Mouse (Mus musculus) hindbrain, embryonic 11.5 days (tissue): ENCODE measurements around the gene Rnf114. TPM values are rescaled to one million over a fixed set of nuclear protein-coding genes. Genes with fewer than 3 reads are reported as not detected.
A peak's percentile ranks its signal among the peaks of the same experiment; 100 is the strongest.

Experiments used
- ATAC-seq: fragments of 200-750 bp; cut with Nextera tagmentation; 2 replicates; pipeline ENCODE4 v1.8.0; 2017; ENCODE audit warnings: mild to moderate bottlenecking, moderate TSS enrichment, moderate library complexity; ENCODE audit not compliant: low FRiP score
- DNase-seq: peaks from one replicate; pipeline ENCODE4 v3.0.0-alpha.2; 2015; ENCODE audit warnings: low spot score
- H3K27ac ChIP-seq: fragments of 300-500 bp; sonication (generic); 2 replicates; pipeline ENCODE4 v1.5.1; 2014; ENCODE audit warnings: mild to moderate bottlenecking, low read depth, low read length
- H3K27me3 ChIP-seq: fragments of 300-500 bp; sonication (generic); 2 replicates; pipeline ENCODE4 v1.6.1; 2014; ENCODE audit warnings: mild to moderate bottlenecking, low read length, moderate library complexity, mixed read lengths; ENCODE audit not compliant: control insufficient read depth, insufficient read depth
- H3K36me3 ChIP-seq: fragments of 300-500 bp; sonication (generic); 2 replicates; pipeline ENCODE4 v1.6.1; 2014; ENCODE audit warnings: mild to moderate bottlenecking, low read length, moderate library complexity, mixed read lengths; ENCODE audit not compliant: control insufficient read depth, insufficient read depth
- H3K4me1 ChIP-seq: fragments of 300-500 bp; sonication (generic); replicated peaks from 2 replicates; pipeline ENCODE4 v1.6.1; 2014; ENCODE audit warnings: low read length, mixed read lengths; ENCODE audit not compliant: control insufficient read depth, insufficient read depth
- H3K4me2 ChIP-seq: fragments of 300-500 bp; sonication (generic); replicated peaks from 2 replicates; pipeline ENCODE4 v1.6.1; 2014; ENCODE audit warnings: mild to moderate bottlenecking, low read depth, low read length
- H3K4me3 ChIP-seq: fragments of 300-500 bp; sonication (generic); 2 replicates; pipeline ENCODE4 v1.5.1; 2014; ENCODE audit warnings: low read depth, low read length
- H3K9ac ChIP-seq: fragments of 300-500 bp; sonication (generic); 2 replicates; pipeline ENCODE4 v1.6.1; 2014; ENCODE audit warnings: low read depth, low read length
- H3K9me3 ChIP-seq: fragments of 300-500 bp; sonication (generic); 2 replicates; pipeline ENCODE4 v1.6.1; 2016; ENCODE audit warnings: low read length; ENCODE audit not compliant: control insufficient read depth
- whole genome bisulfite sequencing: fragments of 180-500 bp; shearing (Covaris S2); extraction: QIAGEN DNeasy Blood & Tissue Kit; methylation state at CpG from one replicate; pipeline ENCODE4 v1.1.7; 2014; 5-methylcytosine and 5-hydroxymethylcytosine counted together
- polyA plus RNA-seq: library from polyadenylated mRNA; unstranded; fragments of >200 nt; fragmentation: Nextera tagmentation; extraction: Ambion mirVana; gene quantifications from 2 replicates; pipeline ENCODE4 v1.2.1, GENCODE M21; 2014

Gene Rnf114
- polyA plus RNA-seq, 1 experiment from 2014 or later = 120 TPM

GRCm38 (mm10) chr2:167468444-167468843 is 24.0 kb upstream of the Rnf114 start:
- ATAC-seq (no peak), DNase-seq (no peak)
- Histone ChIP-seq H3K9ac (no peak overlapping the region), H3K27me3 (no peaks in the 10 kb centered on the region), H3K9me3 (no peaks in the 10 kb centered on the region), H3K4me1 (no peaks in the 10 kb centered on the region), H3K36me3 (0 out of 2 replicates have a peak, but pooled peaks cover 5% of the 10 kb centered on the region), H3K4me3 (no peak overlapping the region), H3K27ac (no peak overlapping the region), H3K4me2 (no peak overlapping the region)
- WGBS = 88% methylated on average over 6 of the region's 6 CpGs

GRCm38 (mm10) chr2:167470611-167471010 is 21.8 kb upstream of the Rnf114 start:
- Histone ChIP-seq H3K4me3 (no peak overlapping the region), H3K27me3 (no peaks in the 10 kb centered on the region), H3K27ac (no peak overlapping the region), H3K9ac (no peak overlapping the region), H3K4me2 (no peak overlapping the region), H3K4me1 (no peaks in the 10 kb centered on the region), H3K36me3 (0 out of 2 replicates have a peak, but pooled peaks cover 7% of the 10 kb centered on the region), H3K9me3 (no peaks in the 10 kb centered on the region)
- ATAC-seq = no peak
- 95% methylated on average over 3 of the region's 3 CpGs for WGBS
- DNase-seq = no peak

GRCm38 (mm10) chr2:167471585-167471984 is 20.9 kb upstream of the Rnf114 start:
- no peak overlapping the region for H3K9ac ChIP-seq
- 92% methylated on average over 6 of the region's 6 CpGs for WGBS
- no peaks in the 10 kb centered on the region for H3K9me3 ChIP-seq
- no peak for DNase-seq
- no peak for ATAC-seq
- H3K4me3 ChIP-seq = no peak overlapping the region
- H3K4me1 ChIP-seq = peaks cover 3% of the 10 kb centered on the region; the same call in 1 of the 2 replicates
- no peak overlapping the region for H3K4me2 ChIP-seq
- H3K36me3 ChIP-seq = 0 out of 2 replicates have a peak, but pooled peaks cover 7% of the 10 kb centered on the region
- H3K27ac ChIP-seq = no peak overlapping the region
- H3K27me3 ChIP-seq = no peaks in the 10 kb centered on the region

DNA sequence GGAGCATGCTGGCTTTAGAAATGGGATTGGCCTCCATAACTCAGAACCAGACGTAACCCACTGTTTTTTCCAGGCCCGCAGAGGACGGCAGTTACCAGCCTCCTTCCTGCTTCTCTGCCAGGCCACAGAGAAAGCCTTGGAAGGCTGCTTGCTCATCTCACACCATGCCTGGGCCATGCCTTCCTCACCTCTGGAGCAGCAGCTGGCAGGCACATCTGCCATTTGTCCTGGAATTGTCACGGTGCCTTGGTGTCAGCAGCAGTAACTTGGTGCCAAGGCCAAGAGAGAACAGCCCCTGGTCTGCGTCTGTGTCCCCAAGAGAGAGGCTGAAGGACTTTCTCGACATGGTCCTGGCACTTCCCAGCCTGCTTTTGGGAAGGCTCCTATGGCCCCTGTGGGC is 18.2 kb upstream of the Rnf114 start:
- H3K4me2 ChIP-seq = no peak overlapping the region
- no peak overlapping the region for H3K9ac ChIP-seq
- H3K4me3 ChIP-seq = no peak overlapping the region
- no peaks in the 10 kb centered on the region for H3K27me3 ChIP-seq
- WGBS = 94% methylated on average over 6 of the region's 6 CpGs
- ATAC-seq (no peak), DNase-seq (no peak)
- H3K27ac ChIP-seq = no peak overlapping the region
- H3K36me3 ChIP-seq = 0 out of 2 replicates have a peak, but pooled peaks cover 7% of the 10 kb centered on the region
- H3K4me1 ChIP-seq = peaks cover 3% of the 10 kb centered on the region; the same call in 1 of the 2 replicates
- H3K9me3 ChIP-seq = no peaks in the 10 kb centered on the region

- Histone ChIP-seq H3K9me3 (no peaks in the 10 kb centered on the region), H3K27me3 (no peaks in the 10 kb centered on the region), H3K36me3 (0 out of 2 replicates have a peak, but pooled peaks cover 7% of the 10 kb centered on the region), H3K4me3 (no peak overlapping the region), H3K27ac (no peak overlapping the region), H3K4me2 (no peak overlapping the region), H3K4me1 (peaks cover 3% of the 10 kb centered on the region; the same call in 1 of the 2 replicates), H3K9ac (no peak overlapping the region; the same call in 1 of the 2 replicates)
- 83% methylated on average over 5 of the region's 5 CpGs for WGBS
- no peak for ATAC-seq
- no peak for DNase-seq
These were observed 16.8 kb upstream of the Rnf114 start for GRCm38 (mm10) chr2:167475596-167475995.

- Histone ChIP-seq H3K36me3 (0 out of 2 replicates have a peak, but pooled peaks cover 7% of the 10 kb centered on the region), H3K9ac (peak overlapping the region; percentile 16; the same call in 1 of the 2 replicates), H3K27me3 (no peaks in the 10 kb centered on the region), H3K4me3 (no peak overlapping the region), H3K4me1 (peaks cover 3% of the 10 kb centered on the region; the same call in 1 of the 2 replicates), H3K9me3 (no peaks in the 10 kb centered on the region), H3K4me2 (no peak overlapping the region), H3K27ac (peak overlapping the region; percentile 60; the same call in 1 of the 2 replicates)
- peak; percentile 38; the same call in 1 of the 2 replicates for ATAC-seq
- DNase-seq = peak; percentile 37
- 23% methylated on average over 7 of the region's 7 CpGs for WGBS
These were observed 16.2 kb upstream of the Rnf114 start for GRCm38 (mm10) chr2:167476200-167476688.

- Histone ChIP-seq H3K27me3 (no peaks in the 10 kb centered on the region), H3K4me2 (no peak overlapping the region), H3K9ac (no peak overlapping the region; the same call in 1 of the 2 replicates), H3K27ac (0 out of 2 replicates have a peak overlapping the region, but pooled peaks have one; percentile 53), H3K4me3 (no peak overlapping the region), H3K4me1 (peaks cover 3% of the 10 kb centered on the region; the same call in 1 of the 2 replicates), H3K9me3 (no peaks in the 10 kb centered on the region), H3K36me3 (0 out of 2 replicates have a peak, but pooled peaks cover 5% of the 10 kb centered on the region)
- WGBS = 74% methylated on average over 4 of the region's 4 CpGs
- no peak for DNase-seq
- ATAC-seq = no peak
These were observed 15.7 kb upstream of the Rnf114 start for GRCm38 (mm10) chr2:167476762-167477161.

DNA sequence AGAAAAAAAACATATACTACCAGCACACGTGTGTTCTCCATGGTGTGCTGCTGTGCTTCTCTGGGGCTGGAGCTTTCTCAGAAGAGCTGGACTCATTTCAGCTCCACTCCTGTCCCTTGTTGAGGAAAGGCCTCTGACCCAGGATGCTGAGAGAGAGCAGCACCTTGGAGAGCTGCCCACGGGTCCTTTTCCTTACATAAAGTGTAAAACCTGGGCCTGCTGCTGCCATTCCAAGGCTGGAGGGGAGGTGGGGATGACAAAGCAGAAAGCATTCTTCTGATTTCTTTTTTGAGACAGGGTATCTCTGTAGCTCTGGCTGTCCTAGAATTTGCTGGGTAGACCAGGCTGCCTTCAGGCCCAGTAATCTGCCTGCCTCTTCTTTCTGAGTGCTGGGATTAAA is 14.3 kb upstream of the Rnf114 start:
- no peak for ATAC-seq
- H3K36me3 ChIP-seq = 0 out of 2 replicates have a peak, but pooled peaks cover 2% of the 10 kb centered on the region
- peaks cover 3% of the 10 kb centered on the region; the same call in 1 of the 2 replicates for H3K4me1 ChIP-seq
- no peak for DNase-seq
- H3K9ac ChIP-seq = no peak overlapping the region
- no peaks in the 10 kb centered on the region for H3K27me3 ChIP-seq
- no peak overlapping the region for H3K27ac ChIP-seq
- H3K4me3 ChIP-seq = no peak overlapping the region
- no peaks in the 10 kb centered on the region for H3K9me3 ChIP-seq
- 52% methylated on average over 2 of the region's 2 CpGs for WGBS
- no peak overlapping the region for H3K4me2 ChIP-seq

GRCm38 (mm10) chr2:167479501-167479900 is 12.9 kb upstream of the Rnf114 start:
- Histone ChIP-seq H3K27me3 (no peaks in the 10 kb centered on the region), H3K27ac (no peak overlapping the region), H3K9ac (no peak overlapping the region), H3K4me2 (no peak overlapping the region), H3K36me3 (0 out of 2 replicates have a peak, but pooled peaks cover 4% of the 10 kb centered on the region), H3K4me3 (no peak overlapping the region), H3K9me3 (no peaks in the 10 kb centered on the region), H3K4me1 (peaks cover 3% of the 10 kb centered on the region; the same call in 1 of the 2 replicates)
- no peak for ATAC-seq
- WGBS = 90% methylated on average over 1 of the region's 1 CpGs
- DNase-seq = no peak
